Mouse (Mus musculus): ENCODE measurements around the gene Ireb2. TPM values are rescaled to one million over a fixed set of nuclear protein-coding genes. Genes with fewer than 3 reads are reported as not detected.

Gene Ireb2
- total RNA-seq, 2 experiments from 2014 or later = 88.0 to 92.8 TPM

Other genes with a start within 250 kb of the Ireb2 start
- gene Acsbg1, start 201.9 kb upstream of the Ireb2 start, total RNA-seq (2021) = 10 to 100 TPM; 37.5 to 43.1 TPM
- gene Dnaja4, start 164.9 kb upstream of the Ireb2 start, total RNA-seq (2021) = 10 to 100 TPM; 11.8 to 13.0 TPM
- gene Wdr61, start 129.3 kb upstream of the Ireb2 start, total RNA-seq (2021) = 10 to 100 TPM; 50.9 to 56.9 TPM
- 10 to 100 TPM; 14.1 to 20.7 TPM for gene Crabp1, start 99.0 kb upstream of the Ireb2 start, total RNA-seq (2021)
- gene Hykk, start 53.5 kb downstream of the Ireb2 start, total RNA-seq (2021) = 1 to 10 TPM; 1.9 TPM
- gene Psma4, start 87.0 kb downstream of the Ireb2 start, total RNA-seq (2021) = 100 to 1,000 TPM; 163 to 170 TPM
- gene AY074887, start 87.2 kb downstream of the Ireb2 start, total RNA-seq (2021) = not detected
- gene Chrna5, start 117.1 kb downstream of the Ireb2 start, total RNA-seq (2021) = 1 to 10 TPM; 7.3 to 7.9 TPM
- gene Chrna3, start 162.8 kb downstream of the Ireb2 start, total RNA-seq (2021) = 1 to 10 TPM; 3.4 to 3.9 TPM
- under 1 TPM in 1 of 2 experiments, not detected in 1; 0.08 TPM for gene Chrnb4, start 185.0 kb downstream of the Ireb2 start, total RNA-seq (2021)

Measured in left cerebral cortex, postnatal 4 days (tissue).